Mouse (Mus musculus): ENCODE measurements around the gene Cwc27. TPM values are rescaled to one million over a fixed set of nuclear protein-coding genes. Genes with fewer than 3 reads are reported as not detected.

Cwc27 gene
- total RNA-seq (2021) (10 to 100 TPM; 14.2 to 14.3 TPM), polyA plus RNA-seq (2012; rRNA removed) (0.52 and 1.2 TPM in 2 replicates)
- long read RNA-seq, transcript Cwc27-201 (14 exons, 2,071 nt), result major isoform, 10 of 14 reads
- long read RNA-seq, partial matches to known transcripts, result 2 of 14 reads
- long read RNA-seq, other reads (novel, unspliced or antisense), result 2 of 14 reads

DNA sequence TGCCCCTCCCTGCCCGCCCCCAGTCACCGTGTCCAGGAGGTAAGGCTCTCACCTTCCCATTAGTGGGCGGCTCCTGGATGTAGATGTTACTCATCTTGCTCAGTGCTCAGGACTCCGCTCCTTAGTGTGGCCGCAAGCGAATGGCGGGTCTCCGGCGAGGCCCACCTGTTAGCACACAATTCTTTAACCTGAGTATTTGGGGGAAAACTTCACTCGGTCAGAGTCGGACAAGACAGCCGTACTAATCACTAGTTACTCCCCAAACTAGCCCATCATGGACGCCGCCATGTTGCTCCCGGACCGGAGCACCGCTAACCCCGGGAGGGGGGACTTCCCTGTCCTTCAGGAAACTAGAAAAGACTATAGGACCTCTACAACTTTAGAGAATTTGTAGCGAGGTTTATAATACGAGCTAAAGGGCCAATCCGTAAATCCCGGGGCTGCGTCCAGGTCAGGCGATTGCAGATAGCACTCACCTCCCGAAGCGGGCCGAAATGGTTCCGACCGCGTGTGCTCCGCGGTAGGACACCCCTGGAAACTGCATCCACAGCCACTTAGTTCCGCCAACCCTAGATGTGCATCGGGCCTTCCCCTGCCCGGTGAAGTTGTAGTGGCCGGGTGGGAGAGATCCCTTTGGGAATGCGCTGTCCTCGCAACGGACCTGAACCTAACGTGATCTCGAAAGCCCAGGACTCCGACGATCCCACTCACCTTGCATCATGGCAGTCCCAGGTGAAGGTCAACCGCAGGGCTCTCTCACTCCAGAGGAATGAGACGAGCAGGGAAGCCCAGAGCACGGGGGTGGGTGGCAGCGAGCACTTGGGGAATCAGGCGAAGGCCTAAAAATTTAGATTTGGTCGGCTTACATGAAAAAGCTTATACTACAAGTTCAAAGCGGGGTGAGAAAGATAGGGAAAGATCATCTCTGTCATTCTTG lies at the start of gene Cwc27:
Gene Cwc27, minus strand, starts transcription at position 508 of the 937 bp plus-strand sequence.
- peak; percentile 89 for DNase-seq

GRCm38 (mm10) chr13:104866726-104867125 lies 49.8 kb upstream of the Cwc27 start:
- DNase-seq, result no peak

DNA sequence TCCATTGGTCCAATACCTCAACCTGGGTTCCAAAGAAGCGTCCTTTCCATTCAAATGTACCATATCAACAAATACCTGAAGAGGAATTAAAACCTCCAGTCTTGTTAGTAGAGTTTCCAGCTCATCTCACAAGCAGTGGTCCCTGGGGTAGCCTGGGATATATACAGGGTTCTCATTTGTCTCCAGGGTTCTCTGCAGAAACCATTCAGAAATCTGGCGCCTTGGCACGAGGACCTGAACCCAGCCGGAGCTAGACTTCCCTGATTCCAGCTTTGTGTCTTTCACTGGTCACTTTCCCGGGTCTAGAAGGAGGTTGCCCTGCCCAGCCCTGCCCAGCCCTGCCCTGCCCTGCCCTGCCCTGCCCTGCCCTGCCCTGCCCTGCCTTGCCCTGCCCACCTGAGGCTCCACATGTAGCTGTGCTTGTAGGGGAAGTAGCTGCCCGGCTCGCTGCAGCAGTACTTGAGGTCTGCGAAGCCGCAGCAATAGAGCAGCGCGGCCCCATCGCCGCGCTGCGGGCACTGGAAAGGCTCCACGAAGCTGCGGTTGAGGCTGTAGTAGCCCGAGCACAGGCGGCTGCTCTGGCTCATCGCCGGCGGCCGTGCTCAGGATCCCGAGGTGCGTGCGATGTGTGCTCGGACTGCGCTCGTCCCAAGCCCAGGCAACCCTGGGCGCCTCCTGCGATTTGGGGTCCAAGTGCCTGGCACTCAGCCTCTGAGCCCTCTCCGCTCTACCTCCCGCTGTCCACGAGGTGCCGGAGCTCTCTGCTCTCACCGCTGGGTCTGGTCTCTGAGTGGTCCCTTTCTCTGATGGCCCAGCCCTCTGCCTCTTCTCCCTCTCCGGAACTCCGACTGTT lies 46.4 kb upstream of the Cwc27 start, which contains the start of gene Shisal2b:
Gene Shisal2b, minus strand, starts transcription at position 767 of the 853 bp plus-strand sequence.
- DNase-seq, result peak; percentile 54

- no peak for DNase-seq
Observed at GRCm38 (mm10) chr13:104853645-104854044, 36.7 kb upstream of the Cwc27 start.

DNA sequence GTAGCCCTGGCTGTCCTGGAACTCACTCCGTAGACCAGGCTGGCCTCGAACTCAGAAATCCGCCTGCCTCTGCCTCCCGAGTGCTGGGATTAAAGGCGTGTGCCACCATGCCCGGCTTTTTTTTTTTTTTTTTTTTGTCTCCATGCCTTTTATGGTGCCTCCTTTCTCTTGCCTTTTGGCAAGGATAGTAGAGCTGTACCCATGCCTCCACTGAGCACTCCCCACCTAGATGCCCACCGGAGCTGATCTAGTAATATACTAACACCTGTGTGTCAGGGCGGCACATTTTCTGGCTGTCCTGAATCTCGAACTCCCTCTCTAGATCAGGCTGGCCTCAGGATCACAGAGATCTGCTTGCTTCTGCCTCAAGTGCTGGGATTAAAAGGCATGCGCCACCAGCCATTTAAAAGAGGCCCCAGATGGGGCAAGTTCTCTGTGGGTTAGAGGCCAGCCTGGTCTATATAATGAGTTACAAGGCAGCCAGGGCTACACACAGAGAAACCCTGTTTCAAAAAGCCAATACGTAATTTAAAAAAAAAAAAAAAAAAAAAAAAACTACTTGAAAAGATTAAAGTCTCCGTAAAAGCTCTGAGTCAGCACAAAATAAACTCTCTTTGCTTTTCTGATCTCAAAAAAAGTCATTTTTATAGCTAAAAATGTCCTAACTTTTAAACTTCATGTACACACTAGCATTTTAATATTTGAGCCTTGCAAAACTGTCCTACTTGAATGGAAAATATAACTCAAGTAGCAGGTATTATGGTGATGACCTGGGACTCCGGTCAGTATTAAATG lies 26.6 kb upstream of the Cwc27 start:
- no peak for DNase-seq

- no peak for DNase-seq
Observed at GRCm38 (mm10) chr13:104841937-104842336, 25.0 kb upstream of the Cwc27 start.

DNA sequence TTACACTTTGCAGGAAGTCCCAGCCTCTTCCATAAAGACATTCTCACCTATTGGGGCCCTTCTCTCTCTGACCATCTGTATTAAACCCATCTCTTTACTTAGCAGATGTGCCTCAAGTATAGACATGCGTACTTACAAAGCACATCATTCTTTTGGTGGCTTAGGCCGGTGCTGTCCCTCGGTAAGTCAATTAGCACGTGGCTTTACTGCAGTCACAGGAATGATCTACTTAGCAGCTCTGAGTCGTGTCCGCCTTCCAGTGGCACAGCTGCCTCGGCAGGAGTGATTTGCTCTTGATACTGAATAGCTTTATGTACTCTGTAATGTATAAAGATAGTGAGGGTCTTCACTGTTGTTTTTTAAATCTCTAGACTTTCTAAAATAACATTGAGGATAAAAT lies 20.7 kb upstream of the Cwc27 start:
- DNase-seq, result no peak

GRCm38 (mm10) chr13:104832811-104833210 lies 15.9 kb upstream of the Cwc27 start:
- no peak for DNase-seq

DNA sequence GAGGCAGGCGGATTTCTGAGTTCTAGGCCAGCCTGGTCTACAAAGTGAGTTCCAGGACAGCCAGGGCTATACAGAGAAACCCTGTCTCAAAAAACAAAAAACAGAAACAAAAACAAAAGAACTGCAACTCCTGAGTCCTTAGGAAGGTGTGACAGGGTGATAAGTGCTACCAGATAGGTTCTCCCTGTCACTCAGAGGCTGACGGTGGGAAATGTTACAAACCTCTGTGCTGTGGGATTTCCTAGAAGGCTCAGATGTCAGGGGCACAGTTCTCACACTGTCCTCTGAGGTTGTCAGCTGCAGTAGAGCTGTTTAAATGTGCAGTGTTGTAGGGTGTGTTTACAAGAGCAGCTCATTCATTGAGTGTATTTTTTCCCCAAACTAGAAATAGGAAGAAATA lies 8.5 kb upstream of the Cwc27 start:
- no peak for DNase-seq

DNA sequence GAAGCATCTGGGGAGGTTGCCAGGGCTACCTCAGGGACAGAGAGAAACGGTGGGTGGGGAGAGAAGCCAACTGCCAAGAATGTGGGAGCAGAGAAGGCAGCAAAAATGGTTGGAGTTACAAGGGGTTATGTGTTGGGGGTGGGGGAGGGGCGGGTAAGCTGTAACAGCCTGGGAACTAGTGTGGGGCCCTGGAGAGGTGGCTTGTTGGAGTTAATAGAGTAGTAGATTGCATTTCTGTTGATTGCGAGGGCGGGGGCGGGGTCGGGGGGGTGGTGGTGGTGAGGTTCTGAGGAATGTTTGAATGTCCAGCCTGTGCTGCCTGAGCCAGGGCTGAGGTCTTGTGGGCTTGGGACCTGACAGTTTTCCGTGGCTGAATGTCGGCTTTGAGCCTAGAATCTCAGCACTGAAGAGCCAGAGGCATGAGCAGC lies 5.5 kb upstream of the Cwc27 start:
- no peak for DNase-seq

DNA sequence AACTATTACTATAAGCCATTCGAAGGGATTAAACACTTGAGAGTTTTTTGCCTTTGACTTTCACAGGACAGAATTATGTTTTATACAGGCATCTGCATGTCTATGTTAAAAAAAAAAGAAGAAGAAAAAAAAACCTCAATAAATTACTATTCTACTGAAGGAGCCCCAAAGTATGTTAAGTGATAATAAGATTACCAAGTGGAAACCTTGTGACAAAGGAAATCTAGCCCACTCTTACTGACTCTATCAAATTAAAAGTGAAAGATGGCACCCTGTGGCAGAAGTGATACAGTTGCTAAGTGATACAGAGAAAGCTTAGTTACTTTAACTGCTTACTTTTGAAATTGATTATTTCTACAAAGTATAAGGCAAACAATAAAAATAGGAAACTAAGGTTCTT lies 5.0 kb upstream of the Cwc27 start:
- no peak for DNase-seq

DNA sequence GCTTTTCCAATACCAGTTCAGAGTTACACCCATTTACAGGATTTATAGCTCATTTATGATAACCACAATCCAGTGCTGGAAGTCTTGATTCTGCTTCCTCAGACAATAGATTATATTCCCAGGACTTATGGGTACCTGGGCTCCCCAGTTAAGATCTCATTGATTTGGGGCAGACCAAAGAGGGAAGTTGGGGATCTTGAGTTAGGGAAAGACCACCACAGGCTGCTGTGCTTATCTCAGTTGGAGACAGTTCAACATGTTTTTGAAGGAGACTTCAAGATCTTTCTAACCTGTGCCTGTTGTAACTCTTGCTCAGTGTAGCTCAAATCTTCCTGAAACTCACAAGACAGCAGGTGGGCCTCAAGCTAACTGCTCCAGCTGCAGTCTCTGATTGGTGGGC lies 4.2 kb upstream of the Cwc27 start:
- no peak for DNase-seq

DNA sequence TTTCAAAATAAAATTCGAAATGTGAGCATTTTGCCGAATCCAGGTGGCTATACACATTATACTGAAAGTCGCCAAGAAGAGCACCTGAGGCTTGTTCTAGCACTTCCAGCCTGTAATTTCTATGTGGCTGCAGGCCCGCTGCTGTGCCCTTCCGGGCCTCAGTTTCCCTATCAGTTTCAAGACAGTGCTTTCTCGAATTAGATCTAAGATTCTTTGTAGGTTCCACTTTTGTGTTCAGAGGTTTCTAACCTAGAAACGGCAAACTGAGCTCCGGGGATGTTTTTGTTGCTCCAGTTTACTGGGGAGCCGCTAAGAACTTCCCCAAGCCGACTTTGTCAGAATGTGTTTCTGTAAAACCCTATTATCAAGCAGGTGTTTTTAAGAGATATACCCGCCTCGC lies 754 bp upstream of the Cwc27 start:
- peak; percentile 19 for DNase-seq

GRCm38 (mm10) chr13:104816270-104816634 lies 690 bp downstream of the Cwc27 start:
- DNase-seq, result no peak

DNA sequence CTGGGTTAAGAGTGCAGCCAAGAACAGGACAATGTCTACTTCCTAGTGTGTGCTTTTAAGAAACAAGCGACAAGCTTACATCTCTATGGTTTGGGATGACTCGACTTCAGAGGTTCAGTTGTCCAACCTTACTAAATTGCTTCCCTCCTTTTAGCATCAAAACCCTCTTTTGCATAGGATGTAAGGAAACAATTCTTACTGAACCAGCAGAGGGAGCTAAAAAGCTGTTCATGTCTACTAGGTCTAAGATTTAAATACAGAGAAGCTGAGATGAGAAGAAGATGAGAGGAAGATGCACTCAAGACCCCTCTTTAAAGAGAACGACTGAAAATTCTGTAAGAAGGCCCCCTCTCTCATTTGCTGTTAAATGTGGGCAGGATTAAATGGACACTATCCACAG lies 11.3 kb downstream of the Cwc27 start:
- no peak for DNase-seq

DNA sequence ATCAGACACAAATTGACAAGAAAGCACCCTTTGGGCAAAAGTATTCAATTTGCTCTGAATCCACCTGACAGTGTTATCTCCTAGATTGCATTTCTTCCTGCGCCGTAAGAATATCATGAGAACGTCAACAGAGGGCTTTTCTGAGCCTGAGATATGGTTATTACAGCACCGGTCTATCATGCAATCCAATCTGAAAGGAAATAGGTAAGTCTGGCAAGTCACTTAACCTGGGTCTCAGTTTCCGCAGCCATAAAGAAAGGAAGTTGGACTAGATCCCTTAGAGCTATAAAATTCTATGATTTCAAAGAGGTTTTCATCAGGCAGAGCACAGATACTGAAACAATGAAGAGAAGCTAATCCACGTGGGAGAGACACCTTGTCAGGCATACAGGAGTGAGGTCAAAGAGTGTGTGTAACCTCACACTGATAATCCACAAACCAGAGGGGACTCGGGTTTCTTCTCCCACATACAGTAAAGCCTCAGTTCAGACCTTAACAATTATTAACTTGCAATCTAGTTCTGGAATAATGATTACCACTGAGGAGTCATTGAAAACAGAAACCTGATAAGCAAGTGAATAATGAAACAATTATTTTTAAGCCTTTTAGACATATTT lies 17.3 kb downstream of the Cwc27 start:
- DNase-seq, result no peak

DNA sequence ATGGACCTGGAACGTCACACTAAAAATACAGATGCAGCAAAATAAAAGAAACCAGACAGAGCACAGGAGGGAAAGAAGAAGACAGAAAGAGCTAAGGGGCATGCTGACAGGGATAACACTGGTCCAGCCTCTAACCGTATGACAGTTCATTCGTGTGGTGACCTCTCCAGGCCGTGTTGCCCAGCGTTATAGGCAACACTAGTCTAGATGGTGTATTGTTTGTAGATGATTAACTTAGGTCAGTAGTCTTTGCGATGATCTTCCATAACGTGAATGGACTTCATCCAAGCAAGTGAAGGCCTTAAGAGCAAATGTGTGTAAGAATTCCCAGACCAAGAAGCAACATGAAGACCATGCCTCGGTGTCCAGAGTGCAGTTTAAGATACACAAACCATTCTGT lies 17.9 kb downstream of the Cwc27 start:
- DNase-seq, result no peak

DNA sequence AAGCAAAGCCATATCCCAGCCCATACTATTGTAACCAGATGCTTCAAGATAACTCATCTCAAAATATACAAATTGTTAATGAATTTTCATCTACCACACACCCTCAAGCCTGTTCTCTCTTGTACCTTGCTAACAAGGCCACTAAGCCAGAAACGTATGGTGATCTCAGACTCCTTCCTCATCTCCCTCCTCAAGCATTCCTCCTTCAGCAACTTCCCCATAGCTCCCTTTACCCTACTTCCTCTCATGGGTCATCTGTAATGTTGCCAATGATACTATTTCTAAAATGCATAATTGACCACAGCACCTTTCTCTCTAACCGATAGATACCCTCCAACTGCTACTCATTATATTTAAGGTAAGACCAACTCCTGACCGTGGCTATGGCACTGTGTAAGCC lies 22.5 kb downstream of the Cwc27 start:
- DNase-seq, result no peak

DNA sequence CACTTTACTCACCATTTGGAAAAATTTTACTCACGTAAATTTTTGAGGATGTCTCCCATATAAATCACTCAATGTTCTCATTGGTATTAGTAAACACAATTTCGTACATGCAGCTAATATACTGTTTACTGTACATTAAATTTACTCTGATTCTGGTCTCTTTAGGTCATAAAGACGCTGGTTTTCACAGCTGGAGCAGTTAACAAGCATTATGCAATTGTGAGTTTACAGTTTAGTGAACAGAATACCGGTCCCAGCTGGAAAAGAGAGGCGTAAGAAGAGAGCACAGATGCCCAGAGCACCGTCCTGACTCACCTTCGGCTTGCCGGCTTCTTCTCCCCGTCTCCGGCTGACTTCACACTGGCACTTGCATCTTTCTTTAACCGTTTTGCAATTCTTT lies 24.8 kb downstream of the Cwc27 start, which contains the start of gene Srek1ip1:
Gene Srek1ip1, plus strand, starts transcription at position 301 of the 400 bp plus-strand sequence.
- no peak for DNase-seq

GRCm38 (mm10) chr13:104789663-104790062 lies 27.3 kb downstream of the Cwc27 start:
- peak; percentile 9 for DNase-seq

DNA sequence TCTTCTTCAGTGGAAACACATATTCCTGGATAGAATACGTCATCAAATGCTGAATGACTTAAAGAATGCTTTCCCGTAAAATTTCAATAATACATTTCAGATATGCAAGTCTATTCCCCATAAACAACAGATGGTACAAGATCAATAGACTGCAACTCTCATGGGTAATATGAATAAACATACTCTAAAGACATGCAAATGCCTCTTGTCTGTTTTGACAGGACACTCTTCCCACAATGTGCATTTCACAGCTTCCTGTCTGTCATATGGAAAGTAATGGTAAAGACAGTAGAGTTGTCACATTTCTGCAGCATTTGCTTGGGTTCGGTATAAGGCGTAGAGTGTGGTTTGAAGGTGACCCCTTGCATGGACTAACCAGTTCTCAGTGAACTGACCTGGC lies 29.7 kb downstream of the Cwc27 start:
- no peak for DNase-seq
